9 mouse cellular contexts compared by ENCODE assay signal in genomic region chr1:88357458-88358090, GRCm38 (mm10). TPM values are rescaled to one million over a fixed set of nuclear protein-coding genes. Genes with fewer than 3 reads are reported as not detected.
DNase-seq lines count a peak whose midpoint lies in the region; ATAC-seq and TF ChIP-seq lines count a peak whose summit lies in the region.
"Had no signal": no experiment of that assay in that cellular context is flagged by ENCODE, and none has a peak within 500 bp of the region (broad histone marks: within the 10 kb centered on the region; RNA-seq: fewer than 3 reads in every experiment).

No protein-coding gene starts in this region.

- no peaks in the 10 kb centered on the region for H3K27me3 ChIP-seq in forebrain, postnatal 0 days (ENCODE audit: insufficient read depth, low read length)
- H3K27me3 ChIP-seq in intestine, embryonic 16.5 days (replicated peaks; ENCODE audit: control insufficient read depth, insufficient read depth, low read length): no peaks in the 10 kb centered on the region
- no peaks in the 10 kb centered on the region for H3K27me3 ChIP-seq in midbrain, embryonic 11.5 days (ENCODE audit: control insufficient read depth, insufficient read depth, low read length)
- no peaks in the 10 kb centered on the region for H3K27me3 ChIP-seq in stomach, embryonic 16.5 days (ENCODE audit: control insufficient read depth, insufficient read depth, low read length)

- no peak overlapping the region for H3K27ac ChIP-seq in forebrain, postnatal 0 days (ENCODE audit: low read depth, low read length)
- no peak overlapping the region for H3K27ac ChIP-seq in intestine, embryonic 16.5 days (ENCODE audit: low read length)
- no peak overlapping the region for H3K27ac ChIP-seq in midbrain, embryonic 11.5 days (ENCODE audit: low read depth, low read length)
- no peak overlapping the region for H3K27ac ChIP-seq in stomach, embryonic 16.5 days (ENCODE audit: low read length)

- H3K9ac ChIP-seq in forebrain, postnatal 0 days: no peak overlapping the region
- H3K9ac ChIP-seq in intestine, embryonic 16.5 days (ENCODE audit: low read depth, low read length): no peak overlapping the region
- H3K9ac ChIP-seq in midbrain, embryonic 11.5 days (ENCODE audit: low read length): no peak overlapping the region
- H3K9ac ChIP-seq in stomach, embryonic 16.5 days (ENCODE audit: low read length): no peak overlapping the region

- peak; percentile 93 for ATAC-seq in forebrain, postnatal 0 days
- ATAC-seq in intestine, embryonic 16.5 days: peak; percentile 79; the same call in 1 of the 2 replicates
- peak; percentile 46; the same call in 1 of the 2 replicates for ATAC-seq in midbrain, embryonic 11.5 days (ENCODE audit: low FRiP score)
- peak; percentile 69; the same call in 1 of the 2 replicates for ATAC-seq in stomach, embryonic 16.5 days (ENCODE audit: insufficient read depth, low FRiP score)

- intact Hi-C loops in left cerebral cortex, postnatal 14 days (cut with DNase I): loop anchor here (2.0 kb wide), 1 partner anchor 385 kb away; no protein-coding TSS in a partner anchor

- DNase-seq in ovary, postnatal 14 days (ENCODE audit: low spot score): peak; percentile 76
- DNase-seq in ovary, postnatal 36 days (ENCODE audit: low spot score): no peak
- peak; percentile 89 to 92 for DNase-seq in cerebellum, adult 18-20 months
- peak; percentile 92 for DNase-seq in forebrain, postnatal 0 days
- DNase-seq in left cerebral cortex, postnatal 14 days (ENCODE audit: low spot score in 2 of 2): peak; percentile 87 to 88
- DNase-seq in midbrain, embryonic 11.5 days (ENCODE audit: low spot score, missing footprints): peak; percentile 98

- no peak overlapping the region for H3K4me3 ChIP-seq in forebrain, postnatal 0 days (ENCODE audit: low read depth, low read length)
- no peak overlapping the region for H3K4me3 ChIP-seq in intestine, embryonic 16.5 days (ENCODE audit: low read length)
- no peak overlapping the region for H3K4me3 ChIP-seq in midbrain, embryonic 11.5 days (ENCODE audit: low read depth, low read length)
- H3K4me3 ChIP-seq in stomach, embryonic 16.5 days (replicated peaks; ENCODE audit: low read length): no peak overlapping the region
- H3K4me3 ChIP-seq: erythroblast, embryonic 14.5 days had no signal

- H3K36me3 ChIP-seq in forebrain, postnatal 0 days (ENCODE audit: insufficient read depth): no peaks in the 10 kb centered on the region
- H3K36me3 ChIP-seq in intestine, embryonic 16.5 days (ENCODE audit: control insufficient read depth, insufficient read depth, low read length): no peaks in the 10 kb centered on the region
- no peaks in the 10 kb centered on the region for H3K36me3 ChIP-seq in midbrain, embryonic 11.5 days (ENCODE audit: control insufficient read depth, insufficient read depth, low read length)
- no peaks in the 10 kb centered on the region for H3K36me3 ChIP-seq in stomach, embryonic 16.5 days (ENCODE audit: control insufficient read depth, insufficient read depth, low read length)

- no peaks in the 10 kb centered on the region for H3K4me1 ChIP-seq in forebrain, postnatal 0 days (ENCODE audit: insufficient read depth)
- no peaks in the 10 kb centered on the region for H3K4me1 ChIP-seq in intestine, embryonic 16.5 days (ENCODE audit: control insufficient read depth, insufficient read depth, low read length)
- 0 out of 2 replicates have a peak, but pooled peaks cover 5% of the 10 kb centered on the region for H3K4me1 ChIP-seq in midbrain, embryonic 11.5 days (ENCODE audit: control insufficient read depth, insufficient read depth, low read length)
- no peaks in the 10 kb centered on the region for H3K4me1 ChIP-seq in stomach, embryonic 16.5 days (ENCODE audit: control insufficient read depth, insufficient read depth, low read length)

- H3K9me3 ChIP-seq in forebrain, postnatal 0 days (ENCODE audit: low read length): no peaks in the 10 kb centered on the region
- no peaks in the 10 kb centered on the region for H3K9me3 ChIP-seq in intestine, embryonic 16.5 days (ENCODE audit: control insufficient read depth, low read length)
- H3K9me3 ChIP-seq in midbrain, embryonic 11.5 days (ENCODE audit: control insufficient read depth, low read length): no peaks in the 10 kb centered on the region
- H3K9me3 ChIP-seq in stomach, embryonic 16.5 days (replicated peaks; ENCODE audit: control insufficient read depth, low read length): no peaks in the 10 kb centered on the region

- peak; percentile 94 for TF ChIP-seq CTCF in forebrain, postnatal 0 days (IDR thresholded peaks at IDR 0.05; ENCODE audit: low read depth)

- no peak overlapping the region for H3K4me2 ChIP-seq in forebrain, postnatal 0 days (ENCODE audit: low read depth)
- H3K4me2 ChIP-seq in intestine, embryonic 16.5 days (ENCODE audit: low read depth, low read length): no peak overlapping the region
- no peak overlapping the region for H3K4me2 ChIP-seq in midbrain, embryonic 11.5 days
- no peak overlapping the region for H3K4me2 ChIP-seq in stomach, embryonic 16.5 days (ENCODE audit: low read depth, low read length)

- 60% methylated on average over 6 of the region's 6 CpGs for WGBS in forebrain, postnatal 0 days
- WGBS in intestine, embryonic 16.5 days: 52% methylated on average over 6 of the region's 6 CpGs
- WGBS in midbrain, embryonic 11.5 days: 56% methylated on average over 6 of the region's 6 CpGs
- WGBS in stomach, embryonic 16.5 days: 46% methylated on average over 6 of the region's 6 CpGs

RNA-seq across cellular contexts. Expression of gene Spp2, which starts 49.2 kb away (rescaled TPM):
- 1.3 TPM in 1 of 2 replicates, not detected in the other for total RNA-seq in forebrain, postnatal 0 days (2014; rRNA removed)
- polyA plus RNA-seq in forebrain, postnatal 0 days (2015; fragmentation: Nextera tagmentation; extraction: Ambion mirVana): 0.52 and 1.2 TPM in 2 replicates
- polyA plus RNA-seq in intestine, embryonic 16.5 days (2015; fragmentation: Nextera tagmentation; extraction: Ambion mirVana): 18.2 and 19.7 TPM in 2 replicates
- total RNA-seq in left cerebral cortex, postnatal 14 days (2021): not detected
- polyA plus RNA-seq in midbrain, embryonic 11.5 days (2014; fragmentation: Nextera tagmentation; extraction: Ambion mirVana): not detected in 2 replicates
- polyA plus RNA-seq in stomach, embryonic 16.5 days (2015; fragmentation: Nextera tagmentation; extraction: Ambion mirVana): 13.6 and 18.1 TPM in 2 replicates
- polyA plus RNA-seq: erythroblast, embryonic 14.5 days had no signal
